Mouse (Mus musculus) embryonic fibroblast, embryonic 13.5 days (primary cell): ENCODE measurements at regions not wholly inside any gene's neighbourhood (a gene's known extent, or its start where the extent isn't known, plus 50 kb on each side); places are given as distances from the start of the nearest gene placed in this dataset.

Source experiments
- H3K27ac ChIP-seq: 2 replicates; pipeline ENCODE4 v1.5.1; 2012; ENCODE audit warnings: low read length, control low read depth, inconsistent platforms; ENCODE audit not compliant: insufficient read depth
- H3K4me1 ChIP-seq: 2 replicates; pipeline ENCODE4 v1.6.1; 2011; ENCODE audit warnings: low read length; ENCODE audit not compliant: control insufficient read depth, insufficient read depth
- H3K4me3 ChIP-seq: 2 replicates; pipeline ENCODE4 v1.5.1; 2011; ENCODE audit warnings: mild to moderate bottlenecking, control low read depth, low read length; ENCODE audit not compliant: insufficient read depth
- CTCF ChIP-seq: IDR thresholded peaks from 2 replicates; pipeline ENCODE4 v1.5.1; 2011; ENCODE audit warnings: mild to moderate bottlenecking, control low read depth, low read length, moderate library complexity, borderline replicate concordance; ENCODE audit not compliant: insufficient read depth
- POLR2A ChIP-seq: IDR thresholded peaks from 2 replicates; pipeline ENCODE4 v1.6.1; 2011; ENCODE audit warnings: low read depth, mild to moderate bottlenecking, control low read depth, low read length, moderate library complexity

GRCm38 (mm10) chr12:27076107-27076738, 266.2 kb downstream of the Sox11 start:
- H3K4me1 ChIP-seq = no peaks in the 10 kb centered on the region

DNA sequence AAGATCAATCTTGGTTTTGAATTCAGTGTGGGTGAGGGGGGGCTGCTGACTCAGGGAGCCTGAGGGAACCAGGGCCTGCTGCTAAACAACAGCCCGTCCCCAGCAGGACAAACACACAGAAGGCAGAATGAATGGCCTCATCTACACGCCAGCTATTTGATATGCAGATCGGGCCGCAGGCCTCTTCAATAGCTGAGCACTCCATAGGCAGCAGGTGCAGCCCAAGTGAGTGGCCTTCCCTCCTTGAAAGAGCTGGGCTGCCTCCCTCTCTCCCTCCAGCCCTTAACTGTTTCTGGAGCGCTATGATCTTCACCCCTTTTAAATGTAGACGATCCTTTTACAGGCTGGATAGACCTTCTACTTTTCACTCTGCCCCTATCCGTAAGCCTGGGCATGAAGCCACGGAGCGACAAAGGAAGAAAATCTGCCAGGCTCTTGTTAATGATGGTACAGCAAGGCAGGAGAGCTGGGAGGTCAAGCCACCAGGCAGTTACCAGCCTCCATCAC, 277.3 kb downstream of the Sox11 start:
- no peak overlapping the region for H3K27ac ChIP-seq
- no peak overlapping the region for H3K4me3 ChIP-seq
- no peak for TF ChIP-seq CTCF
- TF ChIP-seq POLR2A = no peak
- H3K4me1 ChIP-seq = no peaks in the 10 kb centered on the region; the same call in 1 of the 2 replicates

More at GRCm38 (mm10) chr12:27076107-27076738, 266.2 kb downstream of the Sox11 start:
- Histone ChIP-seq H3K27ac (no peak overlapping the region), H3K4me3 (no peak overlapping the region)
- no peak for TF ChIP-seq CTCF
- TF ChIP-seq POLR2A = no peak

GRCm38 (mm10) chr12:27063518-27063917, 278.9 kb downstream of the Sox11 start:
- Histone ChIP-seq H3K4me1 (no peaks in the 10 kb centered on the region; the same call in 1 of the 2 replicates), H3K27ac (no peak overlapping the region), H3K4me3 (no peak overlapping the region)
- TF ChIP-seq POLR2A = no peak
- TF ChIP-seq CTCF = no peak

GRCm38 (mm10) chr12:27062511-27063264, 279.7 kb downstream of the Sox11 start:
- H3K27ac ChIP-seq = no peak overlapping the region
- TF ChIP-seq CTCF (no peak), POLR2A (no peak)
- no peaks in the 10 kb centered on the region; the same call in 1 of the 2 replicates for H3K4me1 ChIP-seq
- H3K4me3 ChIP-seq = no peak overlapping the region

DNA sequence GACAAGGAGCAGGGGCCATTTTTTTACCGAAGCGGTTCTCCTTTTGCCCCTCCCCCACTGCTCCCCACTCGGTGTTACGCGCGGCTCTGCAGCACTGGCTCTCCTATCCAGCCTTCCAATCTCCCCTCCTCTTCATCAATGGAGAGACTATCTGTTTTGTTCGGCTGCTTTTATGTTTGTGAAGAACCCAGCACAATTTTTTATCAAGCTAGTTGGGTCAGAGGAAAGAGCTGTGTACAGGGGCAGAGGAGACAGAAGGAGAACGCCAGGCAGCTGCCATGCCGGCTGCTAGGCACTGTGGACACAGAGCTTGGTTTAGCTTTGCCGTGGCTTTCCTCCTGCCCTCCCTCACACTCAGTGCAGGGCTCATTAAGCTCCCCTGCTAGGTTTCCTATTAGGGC, 280.3 kb downstream of the Sox11 start:
- no peak for TF ChIP-seq POLR2A
- no peak for TF ChIP-seq CTCF

GRCm38 (mm10) chr12:27060899-27061762, 281.2 kb downstream of the Sox11 start:
- no peak overlapping the region for H3K27ac ChIP-seq

More for the DNA sequence above, 280.3 kb downstream of the Sox11 start:
- Histone ChIP-seq H3K27ac (no peak overlapping the region), H3K4me3 (no peak overlapping the region), H3K4me1 (no peaks in the 10 kb centered on the region; the same call in 1 of the 2 replicates)

GRCm38 (mm10) chr12:27059885-27060284, 282.5 kb downstream of the Sox11 start:
- Histone ChIP-seq H3K4me3 (no peak overlapping the region), H3K27ac (no peak overlapping the region), H3K4me1 (no peaks in the 10 kb centered on the region; the same call in 1 of the 2 replicates)
- no peak for TF ChIP-seq POLR2A
- peak; percentile 49; the same call in 1 of the 2 replicates for TF ChIP-seq CTCF

More at GRCm38 (mm10) chr12:27060899-27061762, 281.2 kb downstream of the Sox11 start:
- no peak overlapping the region for H3K4me3 ChIP-seq
- TF ChIP-seq POLR2A = no peak
- TF ChIP-seq CTCF = no peak
- H3K4me1 ChIP-seq = no peaks in the 10 kb centered on the region; the same call in 1 of the 2 replicates

- no peaks in the 10 kb centered on the region for H3K4me1 ChIP-seq
- TF ChIP-seq CTCF (no peak), POLR2A (no peak)
- no peak overlapping the region for H3K4me3 ChIP-seq
- no peak overlapping the region for H3K27ac ChIP-seq
Observed at GRCm38 (mm10) chr12:27054411-27054810, 288.0 kb downstream of the Sox11 start.

GRCm38 (mm10) chr12:27037922-27038321, 304.5 kb downstream of the Sox11 start:
- Histone ChIP-seq H3K27ac (no peak overlapping the region), H3K4me3 (no peak overlapping the region), H3K4me1 (no peaks in the 10 kb centered on the region)
- no peak for TF ChIP-seq POLR2A
- no peak for TF ChIP-seq CTCF
